Comparison of ENCODE assay signal across 13 mouse cellular contexts in genomic region chr5:123060706-123061401, GRCm38 (mm10). TPM values are rescaled to one million over a fixed set of nuclear protein-coding genes. Genes with fewer than 3 reads are reported as not detected.
DNase-seq lines count a peak whose midpoint lies in the region; ATAC-seq lines count a peak whose summit lies in the region.
"Had no signal": no experiment of that assay in that cellular context is flagged by ENCODE, and none has a peak within 500 bp of the region (broad histone marks: within the 10 kb centered on the region; RNA-seq: fewer than 3 reads in every experiment).

No protein-coding gene starts in this region.

- H3K4me3 ChIP-seq in heart, embryonic 13.5 days: peak overlapping the region; percentile 32
- no peak overlapping the region for H3K4me3 ChIP-seq in lung, embryonic 15.5 days
- no peak overlapping the region for H3K4me3 ChIP-seq in hindbrain, embryonic 12.5 days

- peak overlapping the region; percentile 92 for H3K27ac ChIP-seq in heart, embryonic 13.5 days (replicated peaks)
- 0 out of 2 replicates have a peak overlapping the region, but pooled peaks have one; percentile 17 for H3K27ac ChIP-seq in lung, embryonic 15.5 days
- no peak overlapping the region for H3K27ac ChIP-seq in hindbrain, embryonic 12.5 days

- peaks cover 29% of the 10 kb centered on the region for H3K4me1 ChIP-seq in heart, embryonic 13.5 days
- H3K4me1 ChIP-seq in lung, embryonic 15.5 days: peaks cover 15% of the 10 kb centered on the region
- no peaks in the 10 kb centered on the region; the same call in 1 of the 2 replicates for H3K4me1 ChIP-seq in hindbrain, embryonic 12.5 days

- no peaks in the 10 kb centered on the region for H3K36me3 ChIP-seq in heart, embryonic 13.5 days
- H3K36me3 ChIP-seq in lung, embryonic 15.5 days: no peaks in the 10 kb centered on the region
- no peaks in the 10 kb centered on the region for H3K36me3 ChIP-seq in hindbrain, embryonic 12.5 days

- H3K9ac ChIP-seq in heart, embryonic 13.5 days: peak overlapping the region; percentile 67
- no peak overlapping the region for H3K9ac ChIP-seq in lung, embryonic 15.5 days
- H3K9ac ChIP-seq in hindbrain, embryonic 12.5 days: no peak overlapping the region

- peak overlapping the region; percentile 64 for H3K4me2 ChIP-seq in heart, embryonic 13.5 days
- H3K4me2 ChIP-seq in lung, embryonic 15.5 days: no peak overlapping the region
- H3K4me2 ChIP-seq in hindbrain, embryonic 12.5 days (replicated peaks): no peak overlapping the region

- no peak for ATAC-seq in heart, embryonic 13.5 days (ENCODE audit: extremely low read depth, insufficient number of reproducible peaks, low FRiP score, low TSS enrichment)
- no peak for ATAC-seq in lung, embryonic 15.5 days (ENCODE audit: borderline replicate concordance, extremely low read depth, low FRiP score, low TSS enrichment)
- ATAC-seq in hindbrain, embryonic 12.5 days (ENCODE audit: low FRiP score): no peak
- ATAC-seq: CD4-positive, CD25-positive, alpha-beta regulatory T cell, adult 4 months; forebrain, embryonic 14.5 days had no signal

- WGBS in heart, embryonic 13.5 days: 57% methylated on average over 9 of the region's 9 CpGs
- WGBS in lung, embryonic 15.5 days: 62% methylated on average over 9 of the region's 9 CpGs
- 77% methylated on average over 9 of the region's 9 CpGs for WGBS in hindbrain, embryonic 12.5 days

- H3K9me3 ChIP-seq in heart, embryonic 13.5 days: no peaks in the 10 kb centered on the region
- no peaks in the 10 kb centered on the region for H3K9me3 ChIP-seq in lung, embryonic 15.5 days
- H3K9me3 ChIP-seq in hindbrain, embryonic 12.5 days (replicated peaks): no peaks in the 10 kb centered on the region

- DNase-seq in heart, adult 9 months (ENCODE audit: low spot score in 2 of 2): peak; percentile 34 to 50
- no peak for DNase-seq in heart, postnatal 25 days (ENCODE audit: low spot score)
- DNase-seq in MN1 (ENCODE audit: low spot score): peak; percentile 28
- DNase-seq in thymus, postnatal 10 days (ENCODE audit: low spot score in 2 of 2): no peak
- DNase-seq in layer of hippocampus, adult 11-12 months (ENCODE audit: low spot score): no peak
- DNase-seq: adrenal gland, adult 2 months; cerebellum, postnatal 14 days had no signal

- no peaks in the 10 kb centered on the region for H3K27me3 ChIP-seq in heart, embryonic 13.5 days (replicated peaks)
- no peaks in the 10 kb centered on the region for H3K27me3 ChIP-seq in lung, embryonic 15.5 days
- no peaks in the 10 kb centered on the region for H3K27me3 ChIP-seq in hindbrain, embryonic 12.5 days

- intact Hi-C loops in heart, postnatal 25 days (cut with DNase I): no loop called here

RNA-seq across cellular contexts. Expression of gene Tmem120b, which starts 7.4 kb away (rescaled TPM):
- total RNA-seq in heart, postnatal 25 days (2021): 10 to 100 TPM in 1 of 2 experiments, 1 to 10 TPM in 1; 8.6 to 10.6 TPM
- 11.8 and 12.9 TPM in 2 replicates for polyA plus RNA-seq in heart, embryonic 13.5 days (2015; fragmentation: Nextera tagmentation; extraction: Ambion mirVana)
- 12.8 and 14.0 TPM in 2 replicates for polyA plus RNA-seq in lung, embryonic 15.5 days (2015; fragmentation: Nextera tagmentation; extraction: Ambion mirVana)
- polyA plus RNA-seq in hindbrain, embryonic 12.5 days (2016; fragmentation: Nextera tagmentation; extraction: Ambion mirVana): 14.3 and 17.8 TPM in 2 replicates

RNA-seq across cellular contexts. Expression of gene Morn3, which starts 14.0 kb away (rescaled TPM):
- total RNA-seq in heart, postnatal 25 days (2021): not detected
- polyA plus RNA-seq in heart, embryonic 13.5 days (2015; fragmentation: Nextera tagmentation; extraction: Ambion mirVana): not detected in 2 replicates
- polyA plus RNA-seq in lung, embryonic 15.5 days (2015; fragmentation: Nextera tagmentation; extraction: Ambion mirVana): 1.3 and 1.5 TPM in 2 replicates
- polyA plus RNA-seq in hindbrain, embryonic 12.5 days (2016; fragmentation: Nextera tagmentation; extraction: Ambion mirVana): 0.35 and 0.73 TPM in 2 replicates
- total RNA-seq: adrenal gland, adult 2 months; midbrain, postnatal 0 days had no signal
- polyA plus RNA-seq: adrenal gland, adult 2 months had no signal

RNA-seq across cellular contexts. Expression of gene Orai1, which starts 46.0 kb away (rescaled TPM):
- 10 to 100 TPM; 15.1 to 16.1 TPM for total RNA-seq in heart, postnatal 25 days (2021)
- polyA plus RNA-seq in heart, embryonic 13.5 days (2015; fragmentation: Nextera tagmentation; extraction: Ambion mirVana): 19.1 TPM in 2 replicates
- 18.2 and 20.0 TPM in 2 replicates for polyA plus RNA-seq in lung, embryonic 15.5 days (2015; fragmentation: Nextera tagmentation; extraction: Ambion mirVana)
- polyA plus RNA-seq in hindbrain, embryonic 12.5 days (2016; fragmentation: Nextera tagmentation; extraction: Ambion mirVana): 13.5 and 13.6 TPM in 2 replicates

Comparison
In these comparisons a context has a peak if more than half of its experiments do, and no peak if none do; other contexts are left out.
1. DNase-seq: peak in heart, adult 9 months (2 of 2) and MN1 (single experiment); none in heart, postnatal 25 days (single experiment), thymus, postnatal 10 days (0 of 2) and layer of hippocampus, adult 11-12 months (single experiment).